Mouse (Mus musculus) heart, adult 10 weeks (tissue): ENCODE results near the gene Wfdc9. TPM values are rescaled to one million over a fixed set of nuclear protein-coding genes. Genes with fewer than 3 reads are reported as not detected.

ENCODE experiments used
- polyA plus RNA-seq: library from polyadenylated mRNA; stranded (reverse); fragments of 350-450 nt; fragmentation: Illumina TruSeq; extraction: RNeasy Lipid Tissue Mini Kit (QIAGEN cat#74804); gene quantifications from one replicate; pipeline ENCODE4 v1.2.3, GENCODE M21; 2014; ENCODE audit warnings: low read depth, low replicate concordance

Gene Wfdc9
- polyA plus RNA-seq: not detected

DNA sequence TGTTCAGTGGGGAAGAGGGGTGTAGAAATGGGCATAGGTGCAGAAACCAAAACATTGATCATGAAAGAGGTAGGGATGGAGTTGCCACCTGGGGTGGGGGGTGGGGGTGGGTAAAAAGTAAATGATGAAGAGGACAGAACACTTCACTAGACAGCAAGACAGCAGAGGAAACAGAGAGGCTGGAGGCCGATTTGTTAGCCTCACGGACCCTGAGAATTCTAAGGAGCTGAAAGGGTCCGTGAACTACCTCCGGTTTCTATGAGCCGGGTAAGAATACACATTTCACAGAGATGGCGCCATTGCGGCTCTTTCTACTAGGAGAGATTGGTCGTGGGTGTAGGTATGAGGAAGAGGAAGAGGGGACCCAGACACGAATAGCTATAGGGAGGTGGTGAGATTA, at the start of gene Wfdc9:
Wfdc9 (minus strand) TSS at position 101 of the 400 bp plus-strand sequence.

DNA sequence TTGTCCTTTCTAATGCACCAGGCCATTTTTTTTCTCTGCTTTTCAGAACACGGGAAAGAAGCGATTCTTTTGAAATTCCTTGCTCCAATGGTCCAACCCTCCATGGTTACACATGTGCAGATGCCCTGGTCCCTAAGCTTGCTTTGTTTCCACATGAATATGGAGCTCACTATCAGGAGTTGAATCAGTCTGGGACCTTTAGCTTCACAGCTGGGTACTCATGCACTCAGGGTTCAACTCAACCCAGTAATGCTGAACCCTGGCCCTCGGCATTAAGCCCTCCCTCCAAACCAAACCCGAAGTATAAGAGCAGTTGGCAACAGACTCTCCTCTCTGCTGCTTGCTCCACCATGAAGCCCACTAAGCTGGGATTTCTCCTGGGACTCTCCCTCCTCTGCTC, 41.8 kb upstream of the Wfdc9 start, which contains the start of gene Spint4:
Spint4 (plus strand) TSS at position 301 of the 400 bp plus-strand sequence.

DNA sequence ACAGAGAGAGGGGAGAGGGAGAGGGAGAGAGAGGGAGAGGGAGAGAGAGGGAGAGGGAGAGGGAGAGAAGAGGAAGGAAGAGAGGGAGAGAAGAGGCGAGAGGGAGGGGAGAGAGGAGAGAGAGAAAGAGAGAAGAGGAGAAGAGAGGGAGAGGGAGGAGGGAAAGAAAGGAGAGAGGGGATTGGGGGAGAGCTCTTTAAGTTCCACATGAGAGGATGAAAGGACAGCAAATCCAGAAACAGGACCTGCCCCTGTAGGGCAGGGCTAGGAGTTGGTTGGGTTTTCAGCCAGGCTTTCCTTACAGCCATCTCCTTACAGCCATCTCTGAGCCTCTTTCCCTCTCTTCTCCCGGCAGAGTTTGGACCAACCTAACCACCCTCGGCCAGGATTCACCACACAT, 28.4 kb upstream of the Wfdc9 start, which contains the start of gene Wfdc13:
Wfdc13 (plus strand) TSS at position 301 of the 400 bp plus-strand sequence.

DNA sequence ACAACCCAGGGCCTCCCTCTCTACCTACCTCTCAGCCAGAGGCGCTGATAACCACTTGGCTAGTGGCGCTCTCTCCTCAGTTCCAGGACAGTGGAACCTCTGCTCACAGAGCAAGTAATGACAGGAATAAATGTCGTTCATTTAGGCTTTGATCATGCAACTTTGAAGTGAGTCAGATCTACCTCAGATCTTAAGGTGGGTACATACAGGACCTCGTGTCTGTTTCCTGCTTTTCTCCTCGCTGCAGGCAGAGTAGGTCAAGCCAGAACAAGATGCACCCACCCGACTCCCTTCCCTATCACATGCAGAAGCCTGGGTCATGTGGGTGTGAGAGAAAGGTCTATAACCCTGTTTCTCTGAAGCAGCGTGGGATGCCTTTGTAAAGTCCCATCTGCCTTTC, 17.6 kb upstream of the Wfdc9 start, which contains the start of gene Wfdc11:
Wfdc11 (minus strand) TSS at position 101 of the 400 bp plus-strand sequence.

DNA sequence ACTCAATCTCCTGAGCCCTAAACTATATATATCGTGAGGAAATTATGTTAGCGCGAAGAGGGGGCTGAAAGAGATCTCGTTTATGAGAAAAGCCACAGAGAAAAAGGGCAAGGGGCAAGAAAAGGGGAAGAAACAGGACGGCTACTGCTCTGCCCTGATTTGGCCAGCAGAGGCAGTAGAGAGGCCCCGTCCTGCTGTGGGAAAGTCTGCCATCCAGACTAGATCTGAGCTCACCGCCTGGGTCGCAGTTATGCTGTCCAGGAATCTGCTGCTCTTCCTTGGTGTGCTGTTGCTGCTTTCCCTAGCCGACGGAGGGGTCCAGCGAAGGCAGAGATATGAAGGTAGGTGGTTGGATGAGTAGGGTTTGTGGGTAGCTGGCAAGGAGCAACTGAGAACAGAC, 525 bp downstream of the Wfdc9 start, which contains the start of gene Wfdc10:
Wfdc10 (plus strand) TSS at position 189 of the 400 bp plus-strand sequence.

DNA sequence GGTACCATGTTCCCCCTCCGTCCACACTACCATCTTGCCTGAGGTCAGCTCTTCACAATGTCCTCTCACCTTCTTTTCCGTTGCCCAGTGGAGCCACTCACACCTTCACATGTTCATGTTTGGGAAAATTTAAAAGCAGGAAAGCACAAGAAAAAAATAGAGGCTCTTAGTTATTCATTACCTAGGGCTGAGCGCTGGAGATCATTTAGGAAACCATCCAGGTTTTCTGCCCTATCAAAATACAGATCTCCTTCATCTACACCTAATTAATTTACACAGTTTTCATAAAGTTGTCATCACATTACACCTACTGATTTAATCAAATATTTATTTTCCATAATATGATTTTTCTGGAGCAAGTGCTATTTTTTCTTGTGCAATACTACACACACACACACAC, 17.7 kb downstream of the Wfdc9 start, which contains the start of gene Wfdc16:
Wfdc16 (minus strand) TSS at position 101 of the 400 bp plus-strand sequence.

DNA sequence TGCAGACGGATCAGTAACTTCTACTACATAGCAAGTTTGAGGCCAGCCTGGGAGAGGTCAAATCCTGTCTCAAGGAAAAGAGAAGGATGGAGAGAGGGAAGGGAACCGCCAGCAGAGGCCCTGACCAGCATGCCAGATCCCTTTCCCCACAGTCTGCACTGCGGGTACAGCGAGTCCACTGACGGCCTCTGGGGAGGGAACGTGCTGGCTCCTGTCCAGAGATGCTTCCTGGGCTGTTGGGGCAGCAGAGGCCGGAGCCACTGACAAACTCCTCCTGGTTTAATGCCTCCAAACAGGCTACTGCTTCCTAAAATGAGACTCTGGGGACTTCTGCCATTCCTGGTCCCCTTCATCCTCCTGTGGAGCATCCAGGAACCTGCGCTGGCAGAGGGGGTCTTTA, 42.9 kb downstream of the Wfdc9 start, which contains the start of the genes Wfdc6b and Wfdc8:
Wfdc6b (plus strand) TSS at position 52 of the 400 bp plus-strand sequence.
Wfdc8 (minus strand) TSS at position 156 of the 400 bp plus-strand sequence.

Other genes starting within 250 kb of the Wfdc9 start
- gene Sdc4, start 212.7 kb downstream of the Wfdc9 start, polyA plus RNA-seq: 17.0 TPM
- gene Sys1, start 199.6 kb downstream of the Wfdc9 start, polyA plus RNA-seq: 24.8 TPM
- gene Gm20458, start 195.6 kb downstream of the Wfdc9 start, polyA plus RNA-seq: not detected
- not detected for gene Trp53tg5, start 182.9 kb downstream of the Wfdc9 start, polyA plus RNA-seq
- 23.8 TPM for gene Dbndd2, start 170.5 kb downstream of the Wfdc9 start, polyA plus RNA-seq
- 27.9 TPM for gene Pigt, start 159.1 kb downstream of the Wfdc9 start, polyA plus RNA-seq
- 2.3 TPM for gene Wfdc2, start 94.2 kb downstream of the Wfdc9 start, polyA plus RNA-seq
- not detected for gene Spint3, start 83.1 kb downstream of the Wfdc9 start, polyA plus RNA-seq
- gene Wfdc6a, start 71.1 kb downstream of the Wfdc9 start, polyA plus RNA-seq: not detected
- not detected for gene Eppin, start 63.0 kb downstream of the Wfdc9 start, polyA plus RNA-seq
- not detected for gene Wfdc6b, start 43.1 kb downstream of the Wfdc9 start, polyA plus RNA-seq
- not detected for gene Wfdc8, start 43.0 kb downstream of the Wfdc9 start, polyA plus RNA-seq
- gene Wfdc16, start 17.8 kb downstream of the Wfdc9 start, polyA plus RNA-seq: not detected
- not detected for gene Wfdc10, start 537 bp downstream of the Wfdc9 start, polyA plus RNA-seq
- gene Wfdc11, start 17.5 kb upstream of the Wfdc9 start, polyA plus RNA-seq: not detected
- not detected for gene Wfdc13, start 28.5 kb upstream of the Wfdc9 start, polyA plus RNA-seq
- not detected for gene Spint4, start 41.9 kb upstream of the Wfdc9 start, polyA plus RNA-seq
- not detected for gene Spint5, start 58.7 kb upstream of the Wfdc9 start, polyA plus RNA-seq
- gene Wfdc3, start 89.3 kb upstream of the Wfdc9 start, polyA plus RNA-seq: 1.5 TPM
- 21.1 TPM for gene Dnttip1, start 89.4 kb upstream of the Wfdc9 start, polyA plus RNA-seq
- 0.86 TPM for gene Ube2c, start 113.3 kb upstream of the Wfdc9 start, polyA plus RNA-seq
- gene Tnnc2, start 123.4 kb upstream of the Wfdc9 start, polyA plus RNA-seq: not detected
- 26.6 TPM for gene Snx21, start 129.2 kb upstream of the Wfdc9 start, polyA plus RNA-seq
- 11.5 TPM for gene Acot8, start 148.3 kb upstream of the Wfdc9 start, polyA plus RNA-seq
- 2.6 TPM for gene Zswim3, start 148.5 kb upstream of the Wfdc9 start, polyA plus RNA-seq
- 5.1 TPM for gene Zswim1, start 166.1 kb upstream of the Wfdc9 start, polyA plus RNA-seq
- not detected for gene Spata25, start 172.0 kb upstream of the Wfdc9 start, polyA plus RNA-seq
- gene Ctsa, start 176.3 kb upstream of the Wfdc9 start, polyA plus RNA-seq: 159 TPM
- 44.6 TPM for gene Neurl2, start 176.9 kb upstream of the Wfdc9 start, polyA plus RNA-seq
- 31.6 TPM for gene Pltp, start 201.1 kb upstream of the Wfdc9 start, polyA plus RNA-seq
- gene Pcif1, start 222.7 kb upstream of the Wfdc9 start, polyA plus RNA-seq: 28.1 TPM